9 mouse cellular contexts compared by ENCODE assay signal in genomic region chr10:83116889-83117288, GRCm38 (mm10).
DNase-seq lines count a peak whose midpoint lies in the region; ATAC-seq lines count a peak whose summit lies in the region.
"Had no signal": no experiment of that assay in that cellular context is flagged by ENCODE, and none has a peak within 500 bp of the region (broad histone marks: within the 10 kb centered on the region; RNA-seq: fewer than 3 reads in every experiment).

No protein-coding gene starts in this region.

- no peak for DNase-seq in heart, adult 8-10 months (ENCODE audit: low spot score)
- DNase-seq in neural tube, embryonic 10.5 days (ENCODE audit: extremely low spot score, low spot score), result no peak
- DNase-seq in heart, postnatal 4 days, result peak; percentile 46
- DNase-seq in spleen, postnatal 14 days (ENCODE audit: low spot score in 2 of 2), result no peak
- no peak for DNase-seq in retina, postnatal 1 day

- no peak; the same call in 1 of the 2 replicates for ATAC-seq in heart, embryonic 13.5 days (ENCODE audit: extremely low read depth, insufficient number of reproducible peaks, low FRiP score, low TSS enrichment)
- ATAC-seq in neural tube, embryonic 13.5 days (ENCODE audit: low read depth), result no peak
- ATAC-seq in neural tube, embryonic 15.5 days (ENCODE audit: low FRiP score), result no peak

- H3K4me2 ChIP-seq in heart, embryonic 13.5 days, result peak overlapping the region; percentile 33
- H3K4me2 ChIP-seq in neural tube, embryonic 13.5 days, result no peak overlapping the region
- H3K4me2 ChIP-seq in neural tube, embryonic 15.5 days, result no peak overlapping the region
- H3K4me2 ChIP-seq: embryonic facial prominence, embryonic 15.5 days had no signal

- H3K4me3 ChIP-seq in heart, embryonic 13.5 days, result no peak overlapping the region
- no peak overlapping the region for H3K4me3 ChIP-seq in neural tube, embryonic 13.5 days
- no peak overlapping the region for H3K4me3 ChIP-seq in neural tube, embryonic 15.5 days (replicated peaks)
- H3K4me3 ChIP-seq: embryonic facial prominence, embryonic 15.5 days had no signal

- H3K27ac ChIP-seq in heart, embryonic 13.5 days (replicated peaks), result peak overlapping the region; percentile 70
- peak overlapping the region; percentile 25; the same call in 1 of the 2 replicates for H3K27ac ChIP-seq in neural tube, embryonic 13.5 days (replicated peaks)
- 0 out of 2 replicates have a peak overlapping the region, but pooled peaks have one; percentile 4 for H3K27ac ChIP-seq in neural tube, embryonic 15.5 days (replicated peaks)
- H3K27ac ChIP-seq: embryonic facial prominence, embryonic 15.5 days had no signal

- H3K36me3 ChIP-seq in heart, embryonic 13.5 days, result no peaks in the 10 kb centered on the region
- H3K36me3 ChIP-seq in neural tube, embryonic 13.5 days, result no peaks in the 10 kb centered on the region
- no peaks in the 10 kb centered on the region for H3K36me3 ChIP-seq in neural tube, embryonic 15.5 days
- H3K36me3 ChIP-seq: embryonic facial prominence, embryonic 15.5 days had no signal

- H3K9ac ChIP-seq in heart, embryonic 13.5 days, result 0 out of 2 replicates have a peak overlapping the region, but pooled peaks have one; percentile 17
- H3K9ac ChIP-seq in neural tube, embryonic 13.5 days, result no peak overlapping the region
- H3K9ac ChIP-seq in neural tube, embryonic 15.5 days (replicated peaks), result no peak overlapping the region
- H3K9ac ChIP-seq: embryonic facial prominence, embryonic 15.5 days had no signal

- no peaks in the 10 kb centered on the region; the same call in 1 of the 2 replicates for H3K27me3 ChIP-seq in heart, embryonic 13.5 days (replicated peaks)
- no peaks in the 10 kb centered on the region for H3K27me3 ChIP-seq in neural tube, embryonic 13.5 days
- H3K27me3 ChIP-seq in neural tube, embryonic 15.5 days (replicated peaks), result no peaks in the 10 kb centered on the region
- H3K27me3 ChIP-seq: embryonic facial prominence, embryonic 15.5 days had no signal

- H3K9me3 ChIP-seq in heart, embryonic 13.5 days, result no peaks in the 10 kb centered on the region
- H3K9me3 ChIP-seq in neural tube, embryonic 13.5 days, result no peaks in the 10 kb centered on the region
- no peaks in the 10 kb centered on the region for H3K9me3 ChIP-seq in neural tube, embryonic 15.5 days (replicated peaks)
- H3K9me3 ChIP-seq: embryonic facial prominence, embryonic 15.5 days had no signal

- H3K4me1 ChIP-seq in heart, embryonic 13.5 days, result peaks cover 66% of the 10 kb centered on the region
- peaks cover 65% of the 10 kb centered on the region for H3K4me1 ChIP-seq in neural tube, embryonic 13.5 days (replicated peaks)
- H3K4me1 ChIP-seq in neural tube, embryonic 15.5 days, result peaks cover 44% of the 10 kb centered on the region

- WGBS in heart, embryonic 13.5 days, result 11% methylated on average over 11 of the region's 11 CpGs
- WGBS in neural tube, embryonic 13.5 days, result 40% methylated on average over 11 of the region's 11 CpGs
- 33% methylated on average over 11 of the region's 11 CpGs for WGBS in neural tube, embryonic 15.5 days

Comparison
In these comparisons a context has a peak if more than half of its experiments do, and no peak if none do; other contexts are left out.
1. H3K27ac ChIP-seq: peak in every context shown above with its lines; median percentile 70 in heart, embryonic 13.5 days; 25 in neural tube, embryonic 13.5 days; 4 in neural tube, embryonic 15.5 days.